Mouse (Mus musculus) hindbrain, embryonic 13.5 days (tissue): Measurements from ENCODE around the gene Six5. TPM values are rescaled to one million over a fixed set of nuclear protein-coding genes. Genes with fewer than 3 reads are reported as not detected.

Source experiments
- ATAC-seq: fragments of 200-750 bp; cut with Nextera tagmentation; 2 replicates; pipeline ENCODE4 v1.8.0; 2017; ENCODE audit warnings: moderate TSS enrichment; ENCODE audit not compliant: low FRiP score
- H3K27ac ChIP-seq: fragments of 300-500 bp; sonication (generic); 2 replicates; pipeline ENCODE4 v1.5.1; 2015; ENCODE audit warnings: inconsistent platforms, mild to moderate bottlenecking, moderate library complexity
- H3K27me3 ChIP-seq: fragments of 300-500 bp; sonication (generic); 2 replicates; pipeline ENCODE4 v1.6.1; 2015; ENCODE audit warnings: mild to moderate bottlenecking, inconsistent platforms
- H3K36me3 ChIP-seq: fragments of 300-500 bp; sonication (generic); 2 replicates; pipeline ENCODE4 v1.6.1; 2015; ENCODE audit warnings: mild to moderate bottlenecking, inconsistent platforms
- H3K4me1 ChIP-seq: fragments of 300-500 bp; sonication (generic); replicated peaks from 2 replicates; pipeline ENCODE4 v1.6.1; 2015; ENCODE audit warnings: inconsistent platforms
- H3K4me2 ChIP-seq: fragments of 300-500 bp; sonication (generic); 2 replicates; pipeline ENCODE4 v1.6.1; 2015; ENCODE audit warnings: inconsistent platforms, mild to moderate bottlenecking, moderate library complexity
- H3K4me3 ChIP-seq: fragments of 300-500 bp; sonication (generic); 2 replicates; pipeline ENCODE4 v1.5.1; 2015; ENCODE audit warnings: mild to moderate bottlenecking, inconsistent platforms
- H3K9ac ChIP-seq: fragments of 300-500 bp; sonication (generic); 2 replicates; pipeline ENCODE4 v1.6.1; 2015; ENCODE audit warnings: mild to moderate bottlenecking, inconsistent platforms
- H3K9me3 ChIP-seq: fragments of 300-500 bp; sonication (generic); 2 replicates; pipeline ENCODE4 v1.6.1; 2016; ENCODE audit warnings: inconsistent platforms
- WGBS: fragments of 180-500 bp; shearing (Covaris S2); methylation state at CpG from one replicate; pipeline ENCODE4 v1.1.7; 2015; 5-methylcytosine and 5-hydroxymethylcytosine counted together
- microRNA-seq: library from miRNA; unstranded; fragments of <30 nt; microRNA quantifications from one replicate; pipeline ENCODE4, GENCODE M21; 2016
- polyA plus RNA-seq: library from polyadenylated mRNA; unstranded; fragments of >200 nt; fragmentation: Nextera tagmentation; extraction: Ambion mirVana; gene quantifications from 2 replicates; pipeline ENCODE4 v1.2.1, GENCODE M21; 2015

The Six5 gene
- polyA plus RNA-seq, 1 experiment from 2014 or later = 2.8 TPM

DNA sequence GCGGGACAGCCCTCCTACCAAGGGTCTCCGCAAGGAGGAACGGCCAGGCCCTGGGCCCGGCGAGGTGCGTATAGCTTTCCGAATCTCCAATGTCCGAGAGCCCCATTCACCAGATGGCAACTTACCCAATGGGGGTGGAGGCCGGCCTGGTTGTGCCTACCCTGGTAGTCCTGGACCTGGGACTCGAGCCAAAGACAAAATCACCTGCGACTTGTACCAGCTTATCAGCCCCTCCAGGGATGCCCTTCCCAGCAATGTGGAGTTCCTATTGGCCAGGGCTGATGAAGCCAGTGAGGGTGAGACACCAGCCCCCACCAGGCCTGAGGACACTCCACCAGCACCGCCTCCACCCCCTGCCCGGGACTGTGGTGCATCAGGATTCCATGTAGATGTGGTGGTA lies 41.8 kb downstream of the Six5 start:
- H3K4me2 ChIP-seq = no peak overlapping the region
- 97% methylated on average over 13 of the region's 13 CpGs for WGBS
- ATAC-seq = no peak
- no peak overlapping the region for H3K9ac ChIP-seq
- no peak overlapping the region for H3K4me3 ChIP-seq
- no peak overlapping the region for H3K27ac ChIP-seq
- no peaks in the 10 kb centered on the region for H3K9me3 ChIP-seq
- peaks cover 12% of the 10 kb centered on the region for H3K4me1 ChIP-seq
- peaks cover 69% of the 10 kb centered on the region for H3K36me3 ChIP-seq
- H3K27me3 ChIP-seq = no peaks in the 10 kb centered on the region

DNA sequence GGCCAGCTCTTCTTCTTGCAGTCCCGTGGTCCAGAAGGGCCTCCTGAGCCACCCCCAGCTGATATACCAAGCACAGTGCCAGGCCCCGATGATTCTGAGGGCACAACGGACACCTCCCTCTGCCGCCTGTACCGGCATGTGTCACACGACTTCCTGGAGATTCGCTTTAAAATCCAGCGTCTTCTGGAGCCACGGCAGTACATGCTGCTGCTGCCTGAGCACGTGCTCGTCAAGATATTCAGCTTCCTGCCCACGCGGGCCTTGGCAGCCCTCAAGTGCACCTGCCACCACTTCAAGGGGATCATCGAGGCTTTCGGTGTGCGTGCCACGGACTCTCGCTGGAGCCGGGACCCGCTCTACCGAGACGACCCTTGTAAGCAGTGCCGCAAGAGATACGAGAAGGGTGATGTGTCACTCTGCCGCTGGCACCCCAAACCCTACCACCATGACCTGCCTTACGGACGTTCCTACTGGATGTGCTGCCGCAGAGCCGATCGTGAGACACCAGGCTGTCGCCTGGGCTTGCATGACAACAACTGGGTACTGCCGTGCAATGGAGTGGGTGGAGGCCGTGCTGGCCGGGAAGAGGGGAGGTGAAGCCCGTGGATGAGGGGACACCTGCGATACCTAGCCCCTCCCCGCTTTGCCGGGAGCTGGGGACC lies 42.4 kb downstream of the Six5 start:
- Histone ChIP-seq H3K27me3 (no peaks in the 10 kb centered on the region), H3K9me3 (no peaks in the 10 kb centered on the region), H3K4me2 (no peak overlapping the region), H3K9ac (no peak overlapping the region), H3K27ac (no peak overlapping the region), H3K4me1 (peaks cover 11% of the 10 kb centered on the region), H3K36me3 (peaks cover 75% of the 10 kb centered on the region), H3K4me3 (no peak overlapping the region)
- ATAC-seq = no peak; the same call in 1 of the 2 replicates
- 93% methylated on average over 38 of the region's 38 CpGs for WGBS

DNA sequence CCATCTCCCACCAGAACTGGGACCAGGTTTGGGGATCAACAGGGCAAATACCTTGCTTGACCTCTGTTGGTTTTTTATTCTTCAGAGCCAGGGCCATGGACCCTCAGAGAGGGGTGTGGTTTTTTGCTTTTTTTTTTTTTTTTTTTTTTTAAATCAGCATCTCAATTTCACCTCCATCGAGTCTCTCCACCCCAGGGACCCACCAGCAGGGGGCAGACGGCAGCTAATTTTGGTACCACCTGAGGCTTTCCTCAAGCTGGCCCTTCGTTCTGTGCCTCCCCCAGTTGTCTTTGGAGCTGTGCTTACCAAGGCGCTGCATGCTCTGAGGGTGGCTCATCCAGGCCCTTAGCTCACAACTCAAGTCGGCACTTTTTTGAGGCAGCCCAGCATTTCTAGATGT lies 43.0 kb downstream of the Six5 start:
- no peak overlapping the region for H3K4me3 ChIP-seq
- WGBS = 53% methylated on average over 5 of the region's 5 CpGs
- no peak for ATAC-seq
- H3K9me3 ChIP-seq = no peaks in the 10 kb centered on the region
- no peak overlapping the region for H3K4me2 ChIP-seq
- peaks cover 81% of the 10 kb centered on the region for H3K36me3 ChIP-seq
- no peak overlapping the region for H3K9ac ChIP-seq
- peaks cover 6% of the 10 kb centered on the region for H3K4me1 ChIP-seq
- no peaks in the 10 kb centered on the region for H3K27me3 ChIP-seq
- H3K27ac ChIP-seq = no peak overlapping the region

DNA sequence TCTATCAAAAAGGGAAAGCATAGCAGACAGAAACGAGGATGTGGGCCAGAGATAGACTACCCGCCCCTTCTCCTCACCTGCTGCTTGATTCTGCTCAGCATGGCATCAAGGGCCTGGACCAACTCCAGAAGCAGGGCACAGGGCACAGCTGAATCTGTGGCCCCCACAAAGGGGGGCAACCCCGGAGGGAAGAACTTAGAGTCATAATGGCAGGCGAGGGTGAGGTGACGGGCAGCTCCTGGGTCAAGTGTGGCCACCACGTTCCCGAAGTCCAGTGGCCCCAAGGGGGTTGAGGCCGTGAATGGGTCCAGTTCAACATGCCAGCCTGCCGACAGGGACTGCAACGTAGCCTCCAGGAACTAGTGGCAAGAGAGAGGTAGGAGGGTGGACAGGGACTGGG lies 52.4 kb downstream of the Six5 start:
- no peak overlapping the region for H3K4me2 ChIP-seq
- H3K27me3 ChIP-seq = no peaks in the 10 kb centered on the region
- no peak overlapping the region for H3K9ac ChIP-seq
- ATAC-seq = no peak
- H3K9me3 ChIP-seq = no peaks in the 10 kb centered on the region
- H3K4me1 ChIP-seq = peaks cover 32% of the 10 kb centered on the region
- no peak overlapping the region for H3K4me3 ChIP-seq
- no peak overlapping the region for H3K27ac ChIP-seq
- H3K36me3 ChIP-seq = peaks cover 40% of the 10 kb centered on the region
- WGBS = 88% methylated on average over 10 of the region's 10 CpGs

DNA sequence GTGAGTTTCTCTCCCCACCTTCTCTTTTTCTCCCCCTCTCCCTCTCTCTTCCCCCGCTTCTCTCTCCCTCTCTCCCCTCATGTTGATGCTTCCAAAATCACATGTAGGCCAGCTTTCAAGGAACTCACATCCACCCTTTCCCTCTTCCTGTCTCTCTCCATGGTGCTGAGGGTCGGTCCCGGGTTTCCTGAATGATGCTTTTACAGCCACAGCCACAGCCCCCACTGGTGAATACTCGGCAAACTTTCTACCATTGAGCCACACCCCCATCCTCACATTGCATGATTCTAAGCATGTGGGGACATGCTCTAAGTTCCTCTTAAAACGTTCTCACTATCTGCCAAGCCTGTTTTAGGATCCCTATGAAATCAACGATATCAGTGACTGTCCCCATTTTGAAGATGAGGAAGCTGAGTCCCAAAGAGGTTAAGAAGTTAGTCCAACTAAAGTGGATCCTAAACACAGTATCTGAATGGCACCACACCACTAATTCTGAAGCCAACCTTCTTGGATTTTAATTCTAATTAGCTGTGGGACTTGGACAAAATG lies 53.2 kb downstream of the Six5 start:
- no peaks in the 10 kb centered on the region for H3K27me3 ChIP-seq
- no peak overlapping the region for H3K27ac ChIP-seq
- H3K9me3 ChIP-seq = no peaks in the 10 kb centered on the region
- peaks cover 40% of the 10 kb centered on the region for H3K36me3 ChIP-seq
- 55% methylated on average over 6 of the region's 6 CpGs for WGBS
- H3K4me2 ChIP-seq = peak overlapping the region; percentile 77
- peaks cover 32% of the 10 kb centered on the region for H3K4me1 ChIP-seq
- H3K4me3 ChIP-seq = peak overlapping the region; percentile 65
- no peak for ATAC-seq
- H3K9ac ChIP-seq = peak overlapping the region; percentile 78; the same call in 1 of the 2 replicates

Small RNA genes lying within 50 kb of the gene (microRNA-seq; reads per million reads assigned to microRNA genes)
- gene Mir3100 = not detected

Other genes starting within 250 kb of the Six5 start
- 13.7 TPM in 2 replicates for gene Pglyrp1, start 223.3 kb upstream of the Six5 start, polyA plus RNA-seq
- gene Ccdc61, start 184.2 kb upstream of the Six5 start, polyA plus RNA-seq = 23.5 and 23.6 TPM in 2 replicates
- gene Nova2, start 168.7 kb upstream of the Six5 start, polyA plus RNA-seq = 14.9 and 15.8 TPM in 2 replicates
- 0.75 and 1.1 TPM in 2 replicates for gene Nanos2, start 107.2 kb upstream of the Six5 start, polyA plus RNA-seq
- 4.8 and 5.2 TPM in 2 replicates for gene Mypop, start 103.3 kb upstream of the Six5 start, polyA plus RNA-seq
- gene Irf2bp1, start 90.5 kb upstream of the Six5 start, polyA plus RNA-seq = 23.4 and 24.6 TPM in 2 replicates
- gene Foxa3, start 71.1 kb upstream of the Six5 start, polyA plus RNA-seq = not detected in 2 replicates
- 29.7 and 30.1 TPM in 2 replicates for gene Sympk, start 70.2 kb upstream of the Six5 start, polyA plus RNA-seq
- not detected in 2 replicates for gene Rsph6a, start 39.9 kb upstream of the Six5 start, polyA plus RNA-seq
- 25.4 and 25.6 TPM in 2 replicates for gene Dmwd, start 18.4 kb upstream of the Six5 start, polyA plus RNA-seq
- 9.4 and 11.6 TPM in 2 replicates for gene Dmpk, start 10.7 kb upstream of the Six5 start, polyA plus RNA-seq
- 2.2 and 3.6 TPM in 2 replicates for gene Gm4969, start 23.8 kb downstream of the Six5 start, polyA plus RNA-seq
- gene Fbxo46, start 25.3 kb downstream of the Six5 start, polyA plus RNA-seq = 18.9 and 20.2 TPM in 2 replicates
- 23.1 and 23.8 TPM in 2 replicates for gene Qpctl, start 54.7 kb downstream of the Six5 start, polyA plus RNA-seq
- gene Snrpd2, start 55.1 kb downstream of the Six5 start, polyA plus RNA-seq = 123 and 128 TPM in 2 replicates
- gene Gipr, start 71.5 kb downstream of the Six5 start, polyA plus RNA-seq = 1.6 and 2.3 TPM in 2 replicates
- gene Eml2, start 81.8 kb downstream of the Six5 start, polyA plus RNA-seq = 6.6 and 8.2 TPM in 2 replicates
- 1.8 and 2.3 TPM in 2 replicates for gene Gpr4, start 117.9 kb downstream of the Six5 start, polyA plus RNA-seq
- gene Opa3, start 133.7 kb downstream of the Six5 start, polyA plus RNA-seq = 36.9 and 37.1 TPM in 2 replicates
- gene Vasp, start 177.2 kb downstream of the Six5 start, polyA plus RNA-seq = 38.5 and 39.7 TPM in 2 replicates
- 0.49 and 0.69 TPM in 2 replicates for gene Ppm1n, start 185.5 kb downstream of the Six5 start, polyA plus RNA-seq
- 101 and 104 TPM in 2 replicates for gene Rtn2, start 188.0 kb downstream of the Six5 start, polyA plus RNA-seq
- 0.06 and 0.08 TPM in 2 replicates for gene Fosb, start 215.5 kb downstream of the Six5 start, polyA plus RNA-seq